19 mouse cellular contexts compared by ENCODE assay signal in genomic region chr9:49577136-49577535, GRCm38 (mm10).
DNase-seq lines count a peak whose midpoint lies in the region; ATAC-seq and TF ChIP-seq lines count a peak whose summit lies in the region.
"Had no signal": no experiment of that assay in that cellular context is flagged by ENCODE, and none has a peak within 500 bp of the region (broad histone marks: within the 10 kb centered on the region; RNA-seq: fewer than 3 reads in every experiment).

No protein-coding gene starts in this region.

- DNase-seq in hindbrain, postnatal 0 days (ENCODE audit: low spot score): peak; percentile 26
- DNase-seq in cerebellum, adult 11-12 months: peak; percentile 85
- peak; percentile 88 for DNase-seq in cerebellum, adult 9-11 months
- peak; percentile 51 for DNase-seq in forebrain, postnatal 0 days
- no peak for DNase-seq in stomach, postnatal 0 days (ENCODE audit: low spot score)
- no peak for DNase-seq in urinary bladder, adult 18-20 months (ENCODE audit: low spot score in 2 of 2)
- DNase-seq: adrenal gland, postnatal 36 days; B cell, adult 2 months; kidney, adult 2 months; kidney, postnatal 10 days; right cerebral cortex, postnatal 4 days; thymus, postnatal 25 days had no signal

- H3K9me3 ChIP-seq in hindbrain, postnatal 0 days (ENCODE audit: low read length): no peaks in the 10 kb centered on the region
- H3K9me3 ChIP-seq in hindbrain, embryonic 12.5 days (replicated peaks): no peaks in the 10 kb centered on the region
- H3K9me3 ChIP-seq in forebrain, postnatal 0 days (ENCODE audit: low read length): no peaks in the 10 kb centered on the region
- no peaks in the 10 kb centered on the region for H3K9me3 ChIP-seq in stomach, postnatal 0 days (ENCODE audit: control insufficient read depth, low read length)
- H3K9me3 ChIP-seq: G1E; hindbrain, embryonic 13.5 days; midbrain, embryonic 10.5 days had no signal

- H3K27me3 ChIP-seq in hindbrain, postnatal 0 days (ENCODE audit: insufficient read depth, low read length): no peaks in the 10 kb centered on the region
- no peaks in the 10 kb centered on the region for H3K27me3 ChIP-seq in hindbrain, embryonic 12.5 days
- H3K27me3 ChIP-seq in forebrain, postnatal 0 days (ENCODE audit: insufficient read depth, low read length): no peaks in the 10 kb centered on the region
- no peaks in the 10 kb centered on the region for H3K27me3 ChIP-seq in stomach, postnatal 0 days (ENCODE audit: control insufficient read depth, insufficient read depth, low read length)
- H3K27me3 ChIP-seq: CH12.LX; hindbrain, embryonic 13.5 days; Patski had no signal

- H3K4me3 ChIP-seq in hindbrain, postnatal 0 days (ENCODE audit: low read length): no peak overlapping the region
- H3K4me3 ChIP-seq in hindbrain, embryonic 12.5 days: no peak overlapping the region
- no peak overlapping the region for H3K4me3 ChIP-seq in forebrain, postnatal 0 days (ENCODE audit: low read depth, low read length)
- no peak overlapping the region for H3K4me3 ChIP-seq in stomach, postnatal 0 days (ENCODE audit: low read depth, low read length)
- H3K4me3 ChIP-seq: hindbrain, embryonic 13.5 days; midbrain, embryonic 10.5 days had no signal

- TF ChIP-seq CTCF in hindbrain, postnatal 0 days (IDR thresholded peaks at IDR 0.05; ENCODE audit: low read depth): no peak
- no peak for TF ChIP-seq CTCF in forebrain, postnatal 0 days (IDR thresholded peaks at IDR 0.05; ENCODE audit: low read depth)
- no peak for TF ChIP-seq CTCF in stomach, postnatal 0 days (IDR thresholded peaks at IDR 0.05; ENCODE audit: low read depth)

- H3K4me2 ChIP-seq in hindbrain, postnatal 0 days (ENCODE audit: low read depth, low read length): no peak overlapping the region
- no peak overlapping the region for H3K4me2 ChIP-seq in hindbrain, embryonic 12.5 days (replicated peaks)
- no peak overlapping the region for H3K4me2 ChIP-seq in forebrain, postnatal 0 days (ENCODE audit: low read depth)
- H3K4me2 ChIP-seq in stomach, postnatal 0 days (replicated peaks; ENCODE audit: low read depth): no peak overlapping the region
- H3K4me2 ChIP-seq: hindbrain, embryonic 13.5 days had no signal

- H3K27ac ChIP-seq in hindbrain, postnatal 0 days: no peak overlapping the region
- no peak overlapping the region for H3K27ac ChIP-seq in hindbrain, embryonic 12.5 days
- no peak overlapping the region for H3K27ac ChIP-seq in forebrain, postnatal 0 days (ENCODE audit: low read depth, low read length)
- no peak overlapping the region for H3K27ac ChIP-seq in stomach, postnatal 0 days (replicated peaks)
- H3K27ac ChIP-seq: hindbrain, embryonic 13.5 days; midbrain, embryonic 10.5 days had no signal

- H3K36me3 ChIP-seq in hindbrain, postnatal 0 days (ENCODE audit: insufficient read depth, low read length): no peaks in the 10 kb centered on the region
- H3K36me3 ChIP-seq in hindbrain, embryonic 12.5 days: no peaks in the 10 kb centered on the region
- H3K36me3 ChIP-seq in forebrain, postnatal 0 days (ENCODE audit: insufficient read depth): no peaks in the 10 kb centered on the region
- H3K36me3 ChIP-seq in stomach, postnatal 0 days (ENCODE audit: control insufficient read depth, insufficient read depth, low read length): no peaks in the 10 kb centered on the region
- H3K36me3 ChIP-seq: G1E; hindbrain, embryonic 13.5 days; midbrain, embryonic 10.5 days had no signal

- no peak overlapping the region for H3K9ac ChIP-seq in hindbrain, postnatal 0 days (replicated peaks; ENCODE audit: low read length)
- H3K9ac ChIP-seq in hindbrain, embryonic 12.5 days: no peak overlapping the region
- no peak overlapping the region for H3K9ac ChIP-seq in forebrain, postnatal 0 days
- no peak overlapping the region for H3K9ac ChIP-seq in stomach, postnatal 0 days (ENCODE audit: low read length)
- H3K9ac ChIP-seq: hindbrain, embryonic 13.5 days had no signal

- 60% methylated on average over 4 of the region's 4 CpGs for WGBS in hindbrain, postnatal 0 days
- WGBS in hindbrain, embryonic 12.5 days: 96% methylated on average over 4 of the region's 4 CpGs
- 66% methylated on average over 4 of the region's 4 CpGs for WGBS in forebrain, postnatal 0 days
- WGBS in stomach, postnatal 0 days: 90% methylated on average over 4 of the region's 4 CpGs

- no peak for TF ChIP-seq EP300 in stomach, postnatal 0 days (optimal IDR thresholded peaks at IDR 0.05)

- peaks cover 8% of the 10 kb centered on the region; the same call in 1 of the 2 replicates for H3K4me1 ChIP-seq in hindbrain, postnatal 0 days (ENCODE audit: insufficient read depth, low read length)
- peaks cover 14% of the 10 kb centered on the region for H3K4me1 ChIP-seq in hindbrain, embryonic 12.5 days
- peaks cover 6% of the 10 kb centered on the region for H3K4me1 ChIP-seq in forebrain, postnatal 0 days (ENCODE audit: insufficient read depth)
- H3K4me1 ChIP-seq in stomach, postnatal 0 days (replicated peaks; ENCODE audit: control insufficient read depth, insufficient read depth): 0 out of 2 replicates have a peak, but pooled peaks cover 3% of the 10 kb centered on the region

- ATAC-seq in hindbrain, postnatal 0 days: peak; percentile 45; the same call in 1 of the 2 replicates
- no peak for ATAC-seq in hindbrain, embryonic 12.5 days (ENCODE audit: low FRiP score)
- ATAC-seq in forebrain, postnatal 0 days: peak; percentile 43
- ATAC-seq in stomach, postnatal 0 days (ENCODE audit: low FRiP score, low TSS enrichment): no peak
- ATAC-seq: lung, postnatal 0 days; Patski had no signal

Comparison
In these comparisons a context has a peak if more than half of its experiments do, and no peak if none do; other contexts are left out.
1. ATAC-seq: peak in hindbrain, postnatal 0 days (single experiment) and forebrain, postnatal 0 days (single experiment); none in hindbrain, embryonic 12.5 days (single experiment) and stomach, postnatal 0 days (single experiment).
2. DNase-seq: peak in hindbrain, postnatal 0 days (single experiment), cerebellum, adult 11-12 months (single experiment), cerebellum, adult 9-11 months (single experiment) and forebrain, postnatal 0 days (single experiment); none in stomach, postnatal 0 days (single experiment) and urinary bladder, adult 18-20 months (0 of 2).